Mouse (Mus musculus): ENCODE results near the gene Dnajc4.

- TF ChIP-seq CTCF (IDR thresholded peaks at IDR 0.05; ENCODE audit: low read depth) (no peak), EP300 (IDR thresholded peaks at IDR 0.05; ENCODE audit: low read depth) (no peak)
Observed at GRCm38 (mm10) chr19:7041171-7041570, 48.8 kb upstream of the Dnajc4 start.

Measured in liver, postnatal 0 days (tissue).